Mouse (Mus musculus): Measurements from ENCODE around the gene Olfr480. TPM values are rescaled to one million over a fixed set of nuclear protein-coding genes. Genes with fewer than 3 reads are reported as not detected.

Gene Olfr480
- polyA plus RNA-seq (2016; fragmentation: Nextera tagmentation; extraction: Ambion mirVana) = not detected in 2 replicates

DNA sequence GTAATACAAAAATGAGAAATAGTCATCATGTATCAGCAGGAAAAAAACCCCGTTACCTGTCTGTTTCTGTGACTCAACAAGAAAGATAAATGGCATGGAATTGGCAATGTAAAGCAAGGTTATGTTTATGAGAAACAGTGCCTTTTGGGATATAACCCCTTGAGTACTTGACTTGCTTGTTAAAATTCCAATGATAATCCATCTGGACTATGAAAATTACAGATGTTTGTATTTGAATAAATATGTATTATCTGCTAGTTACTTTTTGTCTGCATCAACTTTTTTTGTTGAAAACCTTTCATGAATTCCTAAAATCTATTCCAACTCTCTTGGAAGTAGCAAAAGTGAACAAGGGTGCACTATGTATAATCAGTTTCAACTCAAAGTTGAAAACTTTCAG, at the start of gene Olfr480:
Gene Olfr480 (minus strand): TSS at position 101 of the 400 bp plus-strand sequence.
- Histone ChIP-seq H3K4me3 (replicated peaks) (no peak within 1 kb of the TSS), H3K27ac (no peak within 1 kb of the TSS), H3K4me1 (replicated peaks) (no peaks in the 10 kb centered on the region), H3K9me3 (no peaks in the 10 kb centered on the region), H3K36me3 (no peaks in the 10 kb centered on the region), H3K9ac (replicated peaks) (no peak within 1 kb of the TSS), H3K4me2 (no peak within 1 kb of the TSS), H3K27me3 (no peaks in the 10 kb centered on the region)
- no peak for ATAC-seq (ENCODE audit: insufficient number of reproducible peaks, insufficient read depth, low FRiP score, low TSS enrichment, low read depth)
- 83% methylated on average over 1 of the region's 1 CpGs for WGBS

DNA sequence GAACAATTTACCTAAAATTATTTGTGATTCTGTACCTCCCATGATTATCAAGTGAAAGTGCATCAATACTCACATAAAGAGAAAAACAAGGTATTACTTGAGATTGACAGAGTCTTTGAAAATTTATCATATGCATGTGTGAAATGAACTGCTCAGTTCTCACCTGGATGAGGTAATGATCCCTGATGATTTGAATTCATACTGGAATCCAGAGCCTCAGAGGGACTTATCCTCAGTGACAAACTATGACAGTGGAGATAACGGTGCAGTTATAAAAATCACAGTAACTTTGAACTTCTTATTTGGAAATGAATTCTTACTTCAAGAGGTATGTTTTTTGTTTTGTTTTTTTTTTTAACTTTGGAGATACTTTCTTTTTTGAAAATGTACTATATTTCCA, 33.4 kb upstream of the Olfr480 start, which contains the start of gene Olfr483:
Gene Olfr483 (plus strand): TSS at position 301 of the 400 bp plus-strand sequence.
- WGBS = 91% methylated on average over 1 of the region's 1 CpGs
- Histone ChIP-seq H3K27ac (no peak within 1 kb of the TSS), H3K9me3 (no peaks in the 10 kb centered on the region), H3K36me3 (no peaks in the 10 kb centered on the region), H3K9ac (replicated peaks) (no peak within 1 kb of the TSS), H3K4me3 (replicated peaks) (no peak within 1 kb of the TSS), H3K27me3 (no peaks in the 10 kb centered on the region), H3K4me2 (no peak within 1 kb of the TSS), H3K4me1 (replicated peaks) (no peaks in the 10 kb centered on the region)
- ATAC-seq (ENCODE audit: insufficient number of reproducible peaks, insufficient read depth, low FRiP score, low TSS enrichment, low read depth) = no peak

- Histone ChIP-seq H3K4me2 (no peak within 1 kb of the TSS), H3K27ac (no peak within 1 kb of the TSS), H3K9ac (replicated peaks) (no peak within 1 kb of the TSS), H3K4me1 (replicated peaks) (no peaks in the 10 kb centered on the region), H3K27me3 (no peaks in the 10 kb centered on the region), H3K36me3 (no peaks in the 10 kb centered on the region), H3K4me3 (replicated peaks) (no peak within 1 kb of the TSS), H3K9me3 (no peaks in the 10 kb centered on the region)
- WGBS = 79% methylated on average over 1 of the region's 1 CpGs
- ATAC-seq (ENCODE audit: insufficient number of reproducible peaks, insufficient read depth, low FRiP score, low TSS enrichment, low read depth) = no peak
Observed at GRCm38 (mm10) chr7:108097486-108097885, 30.3 kb upstream of the Olfr480 start, which contains the start of gene Olfr482. Gene Olfr482, minus strand, starts transcription at chr7:108097586.

DNA sequence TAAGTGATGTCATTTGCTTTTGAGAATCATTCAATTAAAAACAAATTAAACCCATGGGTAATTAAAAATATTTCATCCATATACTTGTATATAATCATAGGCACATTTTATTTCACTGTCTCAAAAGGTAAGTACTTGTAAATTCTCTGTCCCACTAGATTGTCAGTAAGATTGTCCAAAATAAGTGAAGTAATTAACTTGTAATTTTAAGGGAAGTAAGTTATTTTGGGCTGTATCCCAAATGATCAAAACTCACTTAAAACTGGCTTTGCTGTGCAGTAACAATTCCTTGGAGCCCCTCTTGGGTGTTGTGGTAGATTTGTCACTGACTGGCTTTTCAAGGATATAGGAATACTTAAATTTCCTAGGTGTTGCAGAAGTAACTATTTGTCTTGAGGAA, 12.4 kb upstream of the Olfr480 start, which contains the start of gene Olfr481:
Gene Olfr481 (plus strand): TSS at position 301 of the 400 bp plus-strand sequence.
- Histone ChIP-seq H3K4me3 (replicated peaks) (no peak within 1 kb of the TSS), H3K27me3 (no peaks in the 10 kb centered on the region), H3K9ac (replicated peaks) (no peak within 1 kb of the TSS), H3K27ac (no peak within 1 kb of the TSS), H3K36me3 (no peaks in the 10 kb centered on the region), H3K4me2 (no peak within 1 kb of the TSS), H3K9me3 (no peaks in the 10 kb centered on the region), H3K4me1 (replicated peaks) (no peaks in the 10 kb centered on the region)
- no peak for ATAC-seq (ENCODE audit: insufficient number of reproducible peaks, insufficient read depth, low FRiP score, low TSS enrichment, low read depth)

- no peak within 1 kb of the TSS for H3K27ac ChIP-seq
- no peaks in the 10 kb centered on the region for H3K27me3 ChIP-seq
- 94% methylated on average over 2 of the region's 2 CpGs for WGBS
- H3K9me3 ChIP-seq = no peaks in the 10 kb centered on the region
- no peaks in the 10 kb centered on the region for H3K36me3 ChIP-seq
- H3K4me2 ChIP-seq = no peak within 1 kb of the TSS
- no peak within 1 kb of the TSS for H3K9ac ChIP-seq (replicated peaks)
- ATAC-seq (ENCODE audit: insufficient number of reproducible peaks, insufficient read depth, low FRiP score, low TSS enrichment, low read depth) = no peak
- no peak within 1 kb of the TSS for H3K4me3 ChIP-seq (replicated peaks)
- no peaks in the 10 kb centered on the region for H3K4me1 ChIP-seq (replicated peaks)
Observed at GRCm38 (mm10) chr7:108050393-108050792, 16.8 kb downstream of the Olfr480 start, which contains the start of gene Olfr479. Gene Olfr479, plus strand, starts transcription at chr7:108050693.

GRCm38 (mm10) chr7:108033889-108034288, 33.3 kb downstream of the Olfr480 start, which contains the start of gene Olfr478:
Gene Olfr478, minus strand, starts transcription at chr7:108033989.
- WGBS = 87% methylated on average over 3 of the region's 3 CpGs

More at GRCm38 (mm10) chr7:108033889-108034288, 33.3 kb downstream of the Olfr480 start, which contains the start of gene Olfr478:
- H3K27ac ChIP-seq = no peak within 1 kb of the TSS
- no peaks in the 10 kb centered on the region for H3K27me3 ChIP-seq
- no peaks in the 10 kb centered on the region for H3K36me3 ChIP-seq
- H3K9me3 ChIP-seq = peaks cover 5% of the 10 kb centered on the region; the same call in 1 of the 2 replicates
- no peaks in the 10 kb centered on the region for H3K4me1 ChIP-seq (replicated peaks)
- no peak within 1 kb of the TSS for H3K9ac ChIP-seq (replicated peaks)
- H3K4me3 ChIP-seq (replicated peaks) = no peak within 1 kb of the TSS
- H3K4me2 ChIP-seq = no peak within 1 kb of the TSS
- no peak for ATAC-seq (ENCODE audit: insufficient number of reproducible peaks, insufficient read depth, low FRiP score, low TSS enrichment, low read depth)

Other genes with a start within 250 kb of the Olfr480 start
- gene Olfr469, start 241.8 kb downstream of the Olfr480 start, polyA plus RNA-seq (2016; fragmentation: Nextera tagmentation; extraction: Ambion mirVana) = not detected in 2 replicates
- not detected in 2 replicates for gene Olfr470, start 219.9 kb downstream of the Olfr480 start, polyA plus RNA-seq (2016; fragmentation: Nextera tagmentation; extraction: Ambion mirVana)
- gene Olfr472, start 169.4 kb downstream of the Olfr480 start, polyA plus RNA-seq (2016; fragmentation: Nextera tagmentation; extraction: Ambion mirVana) = not detected in 2 replicates
- not detected in 2 replicates for gene Olfr473, start 136.9 kb downstream of the Olfr480 start, polyA plus RNA-seq (2016; fragmentation: Nextera tagmentation; extraction: Ambion mirVana)
- gene Olfr474, start 112.7 kb downstream of the Olfr480 start, polyA plus RNA-seq (2016; fragmentation: Nextera tagmentation; extraction: Ambion mirVana) = not detected in 2 replicates
- gene Olfr476, start 102.5 kb downstream of the Olfr480 start, polyA plus RNA-seq (2016; fragmentation: Nextera tagmentation; extraction: Ambion mirVana) = not detected in 2 replicates
- gene Olfr477, start 80.7 kb downstream of the Olfr480 start, polyA plus RNA-seq (2016; fragmentation: Nextera tagmentation; extraction: Ambion mirVana) = not detected in 2 replicates
- not detected in 2 replicates for gene Olfr478, start 33.4 kb downstream of the Olfr480 start, polyA plus RNA-seq (2016; fragmentation: Nextera tagmentation; extraction: Ambion mirVana)
- not detected in 2 replicates for gene Olfr479, start 16.7 kb downstream of the Olfr480 start, polyA plus RNA-seq (2016; fragmentation: Nextera tagmentation; extraction: Ambion mirVana)
- gene Olfr481, start 12.5 kb upstream of the Olfr480 start, polyA plus RNA-seq (2016; fragmentation: Nextera tagmentation; extraction: Ambion mirVana) = not detected in 2 replicates
- gene Olfr482, start 30.2 kb upstream of the Olfr480 start, polyA plus RNA-seq (2016; fragmentation: Nextera tagmentation; extraction: Ambion mirVana) = not detected in 2 replicates
- gene Olfr483, start 33.5 kb upstream of the Olfr480 start, polyA plus RNA-seq (2016; fragmentation: Nextera tagmentation; extraction: Ambion mirVana) = not detected in 2 replicates
- not detected in 2 replicates for gene Olfr484, start 60.1 kb upstream of the Olfr480 start, polyA plus RNA-seq (2016; fragmentation: Nextera tagmentation; extraction: Ambion mirVana)
- not detected in 2 replicates for gene Olfr485, start 92.5 kb upstream of the Olfr480 start, polyA plus RNA-seq (2016; fragmentation: Nextera tagmentation; extraction: Ambion mirVana)
- gene Olfr486, start 105.4 kb upstream of the Olfr480 start, polyA plus RNA-seq (2016; fragmentation: Nextera tagmentation; extraction: Ambion mirVana) = not detected in 2 replicates
- not detected in 2 replicates for gene Olfr487, start 147.3 kb upstream of the Olfr480 start, polyA plus RNA-seq (2016; fragmentation: Nextera tagmentation; extraction: Ambion mirVana)
- gene Olfr488, start 191.0 kb upstream of the Olfr480 start, polyA plus RNA-seq (2016; fragmentation: Nextera tagmentation; extraction: Ambion mirVana) = not detected in 2 replicates
- gene Olfr490, start 221.6 kb upstream of the Olfr480 start, polyA plus RNA-seq (2016; fragmentation: Nextera tagmentation; extraction: Ambion mirVana) = not detected in 2 replicates
- gene Olfr491, start 246.1 kb upstream of the Olfr480 start, polyA plus RNA-seq (2016; fragmentation: Nextera tagmentation; extraction: Ambion mirVana) = not detected in 2 replicates

Measured in limb, embryonic 12.5 days (tissue).